Mouse (Mus musculus) hematopoietic stem cell, adult 5-6 weeks (primary cell): Measurements from ENCODE around the gene Scaf8. TPM values are rescaled to one million over a fixed set of nuclear protein-coding genes. Genes with fewer than 3 reads are reported as not detected.
"Not testable (repeated sequence)": the region's sequence is repeated elsewhere in the genome, so short reads cannot be mapped to it uniquely, and the experiment has no call there.

Source experiments
- ATAC-seq, 2 experiments: fragments of 125-278 bp in 1 of 2; replicated peaks in 1 of 2; 2 replicates each; pipeline ENCODE4 v1.8.0; 2016 to 2017; ENCODE audit warnings: inconsistent platforms in 2 of 2, mild to moderate bottlenecking in 2 of 2, moderate number of reproducible peaks in 2 of 2, low read depth in 1 of 2, moderate TSS enrichment in 1 of 2; ENCODE audit not compliant: low FRiP score in 2 of 2, poor library complexity in 2 of 2, severe bottlenecking in 2 of 2, insufficient read depth in 1 of 2, low TSS enrichment in 1 of 2
- total RNA-seq: library from RNA; stranded (forward); fragments of 172-1452, 232-1000 nt; gene quantifications from 2 replicates; pipeline ENCODE4 v1.2.3, GENCODE M21; 2017

Gene Scaf8
- total RNA-seq, 1 experiment from 2014 or later = 49.2 TPM

DNA sequence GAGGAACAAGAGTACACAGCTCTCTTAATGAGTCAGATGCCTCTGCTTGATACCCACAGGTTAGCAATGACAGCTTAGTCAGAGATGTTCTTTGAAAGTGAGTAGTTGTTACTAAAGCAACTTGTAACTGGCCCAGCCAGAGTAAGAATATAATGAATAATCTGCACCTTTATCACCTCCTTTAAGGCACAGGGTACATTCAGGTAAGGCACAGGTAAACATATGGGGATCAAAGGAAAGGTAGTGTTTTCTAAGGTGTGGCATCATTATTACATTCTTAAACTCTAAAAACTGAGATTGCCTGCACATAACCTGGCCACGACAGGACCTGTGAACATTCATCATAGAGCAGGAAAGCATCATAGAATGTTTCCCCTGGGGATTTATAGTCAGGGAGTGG lies 9.8 kb upstream of the Scaf8 start:
- ATAC-seq = no peak

DNA sequence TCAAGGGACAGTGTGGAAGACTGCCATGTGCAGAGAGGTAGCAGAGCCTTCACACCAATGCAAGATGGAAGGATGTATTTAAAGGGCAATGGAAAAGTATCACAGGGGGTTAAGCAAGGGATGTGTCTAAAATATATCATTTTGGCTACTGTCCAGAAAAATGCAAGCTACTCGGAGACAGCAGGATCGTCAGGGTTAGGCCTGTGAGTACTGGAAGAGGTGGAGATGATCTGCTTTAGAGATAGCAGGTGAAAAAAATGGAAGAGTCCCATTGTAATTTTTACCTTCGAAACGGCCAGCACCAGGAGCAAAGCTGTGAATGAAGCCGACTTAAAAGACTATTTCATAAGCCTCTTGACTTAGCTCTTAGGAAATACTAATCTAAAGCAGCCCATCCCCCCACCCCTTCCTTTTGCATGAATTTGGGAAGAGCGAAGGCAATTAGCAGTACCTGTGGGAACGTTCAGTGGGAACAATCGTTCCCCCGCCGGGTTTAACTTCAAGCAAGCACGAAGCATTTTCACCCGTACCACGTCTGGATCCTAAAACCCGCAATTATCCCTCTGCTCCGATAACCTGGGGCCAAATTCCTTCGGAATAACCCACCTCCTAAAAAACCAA lies 925 bp upstream of the Scaf8 start:
- no peak for ATAC-seq

DNA sequence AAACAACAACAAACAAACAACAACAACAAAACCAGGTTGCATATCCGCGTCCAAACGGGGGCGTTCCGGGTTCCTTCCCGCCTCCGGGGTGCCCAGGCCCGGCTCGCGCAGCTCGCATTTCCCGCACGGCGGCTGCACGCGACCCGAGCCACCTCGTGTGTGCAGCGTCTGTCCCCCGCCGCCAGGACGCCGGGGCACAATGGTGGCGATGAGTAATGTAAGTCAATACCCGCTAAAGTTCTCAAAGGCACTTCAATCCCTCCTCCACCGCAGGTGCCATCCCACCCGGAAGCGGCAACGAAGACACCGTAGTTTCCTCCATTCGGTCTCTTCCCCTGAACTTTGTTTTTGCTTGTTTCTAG lies 433 bp upstream of the Scaf8 start:
- ATAC-seq = peak; percentile 58 to 79

DNA sequence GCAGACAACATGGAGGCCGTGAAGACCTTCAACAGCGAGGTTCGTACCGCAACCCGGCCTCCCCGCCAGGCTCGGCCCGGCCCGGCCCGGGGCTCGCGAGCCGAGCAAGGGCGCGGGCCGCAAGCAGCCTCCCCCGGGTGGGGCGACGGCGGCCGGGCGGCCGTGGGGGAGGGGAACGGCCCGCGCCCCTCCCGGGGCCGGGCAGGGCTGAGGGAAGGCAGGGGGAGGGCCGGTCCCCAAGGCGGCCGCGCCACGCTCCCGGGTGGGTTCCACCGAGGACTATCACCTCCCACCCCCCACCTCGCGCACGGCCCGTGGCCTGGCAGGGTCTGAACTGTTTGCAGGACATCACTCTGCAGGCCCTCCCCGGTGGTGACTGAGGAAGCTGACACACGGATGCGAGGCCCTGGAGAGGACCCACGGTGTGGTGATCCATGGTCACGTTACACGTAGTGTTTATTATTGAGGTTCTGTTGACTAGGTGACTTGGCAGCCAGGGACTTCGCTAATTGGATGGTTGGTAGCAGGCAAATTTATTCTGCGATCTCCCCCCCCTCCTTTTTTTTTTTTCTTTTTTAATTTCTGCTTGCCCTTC lies 705 bp downstream of the Scaf8 start:
- ATAC-seq = peak; percentile 54 to 76

DNA sequence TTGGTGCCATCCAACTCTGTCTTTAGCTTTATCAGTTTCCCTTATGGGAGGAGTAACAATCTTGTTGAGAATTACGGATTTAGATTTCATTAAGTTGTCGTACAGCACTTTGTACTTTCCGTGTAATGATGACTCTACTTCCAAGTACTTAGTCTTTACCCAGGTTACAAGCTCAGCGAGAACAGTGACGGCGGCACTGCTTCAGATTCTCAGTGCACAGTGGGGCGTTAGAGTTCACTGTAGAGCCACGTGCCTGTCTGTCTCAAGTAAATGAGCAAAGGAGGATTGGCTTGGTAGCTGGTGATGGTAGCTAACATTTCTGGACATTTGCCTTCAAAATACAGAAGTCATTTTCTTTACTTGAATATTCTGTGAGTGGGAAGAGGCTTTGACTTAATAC lies 6.2 kb downstream of the Scaf8 start:
- not testable (repeated sequence) for ATAC-seq

DNA sequence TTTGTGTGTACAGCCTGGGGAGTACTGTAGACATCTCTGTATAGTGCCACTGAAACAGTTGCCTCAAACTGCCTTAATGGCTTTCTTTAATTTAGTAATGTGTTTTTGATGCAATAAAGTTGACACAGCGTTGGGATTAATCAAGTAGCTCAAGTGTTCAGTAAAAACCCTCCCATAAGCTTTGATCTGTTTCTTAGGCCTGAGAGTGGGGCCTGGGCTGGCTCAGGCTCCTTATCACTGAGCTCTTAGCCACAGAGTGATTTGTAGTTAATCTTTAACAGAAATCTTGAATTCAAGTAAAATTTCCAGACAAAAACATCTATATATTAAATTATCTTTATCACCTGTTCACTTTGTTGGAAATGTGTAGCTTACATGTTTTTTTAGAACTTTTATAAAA lies 8.8 kb downstream of the Scaf8 start:
- not testable (repeated sequence) for ATAC-seq

DNA sequence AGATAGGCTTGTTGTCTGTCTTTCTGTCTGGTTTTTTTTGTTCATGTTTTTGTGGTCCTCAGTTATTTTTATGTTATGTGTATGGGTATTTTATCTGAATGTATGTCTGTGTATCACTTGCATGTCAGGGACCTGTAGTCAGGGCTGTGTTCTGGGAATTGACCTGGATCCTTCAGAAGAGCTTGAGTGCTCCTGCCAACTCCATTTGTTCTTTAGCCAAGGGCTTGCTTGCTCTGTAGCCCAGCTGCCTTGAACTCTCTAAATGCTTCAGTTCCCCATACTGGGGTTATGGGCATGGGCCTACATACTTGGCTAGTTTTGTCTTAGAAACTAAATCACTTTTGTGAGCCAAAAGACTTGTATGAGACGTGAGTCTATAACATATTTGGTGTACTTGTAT lies 13.9 kb downstream of the Scaf8 start:
- no peak for ATAC-seq

DNA sequence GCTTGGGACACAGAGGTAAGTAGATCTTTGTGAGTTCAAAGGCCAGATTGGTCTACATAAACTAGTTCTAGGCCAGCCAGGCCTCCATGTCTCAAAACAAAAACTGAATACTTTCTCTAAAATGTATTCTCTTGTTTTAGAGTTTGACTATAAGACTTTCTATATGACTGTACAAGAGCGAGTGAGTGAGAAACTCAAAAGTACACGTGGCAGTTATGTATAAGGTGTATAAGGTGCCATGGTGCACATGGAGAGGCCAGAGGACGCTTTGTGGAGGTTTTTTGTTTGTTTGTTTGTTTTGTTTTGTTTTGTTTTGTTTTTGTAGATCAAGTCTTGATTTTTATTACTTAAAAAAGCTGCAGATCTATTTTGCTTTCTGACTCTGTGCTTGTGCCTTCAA lies 15.0 kb downstream of the Scaf8 start:
- ATAC-seq = no peak

DNA sequence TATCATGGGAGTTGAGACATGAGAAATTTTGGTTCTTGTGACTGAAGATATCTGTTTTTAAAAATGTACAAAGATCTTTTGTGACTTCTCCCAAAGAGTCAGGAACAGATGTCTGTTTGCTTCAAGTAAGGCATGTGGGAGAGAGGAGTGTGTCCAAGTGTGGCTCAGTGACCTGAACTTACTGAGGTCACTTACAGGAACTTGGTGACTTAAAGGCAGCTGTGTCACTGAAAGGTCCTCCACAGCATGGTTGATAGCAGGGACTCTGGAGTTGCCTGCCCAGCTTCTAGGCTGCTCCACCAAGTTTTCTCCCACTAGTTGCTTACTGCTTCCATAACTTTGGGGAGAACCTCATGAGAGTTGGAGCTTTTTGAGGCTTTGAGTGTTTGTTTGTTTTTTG lies 20.6 kb downstream of the Scaf8 start:
- ATAC-seq = no peak

DNA sequence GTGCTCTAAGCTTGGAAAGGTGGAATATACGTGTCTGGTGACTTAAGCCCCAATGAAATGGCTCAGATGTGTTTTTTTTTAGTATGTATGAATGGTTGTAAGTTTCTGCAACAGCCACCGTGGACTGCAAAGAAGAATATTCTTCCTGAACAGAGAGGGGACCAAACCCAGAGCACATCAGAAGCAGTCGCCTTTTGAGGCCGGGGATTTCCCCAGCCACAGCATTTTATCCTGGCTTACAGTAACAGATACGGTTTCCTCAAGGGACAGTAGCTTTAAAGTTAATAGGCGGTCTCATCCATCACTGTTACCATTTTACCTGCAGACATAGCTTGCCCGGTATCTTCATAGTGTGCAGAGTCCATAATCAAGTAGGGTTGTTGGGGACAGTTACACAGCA lies 21.4 kb downstream of the Scaf8 start:
- ATAC-seq = no peak

DNA sequence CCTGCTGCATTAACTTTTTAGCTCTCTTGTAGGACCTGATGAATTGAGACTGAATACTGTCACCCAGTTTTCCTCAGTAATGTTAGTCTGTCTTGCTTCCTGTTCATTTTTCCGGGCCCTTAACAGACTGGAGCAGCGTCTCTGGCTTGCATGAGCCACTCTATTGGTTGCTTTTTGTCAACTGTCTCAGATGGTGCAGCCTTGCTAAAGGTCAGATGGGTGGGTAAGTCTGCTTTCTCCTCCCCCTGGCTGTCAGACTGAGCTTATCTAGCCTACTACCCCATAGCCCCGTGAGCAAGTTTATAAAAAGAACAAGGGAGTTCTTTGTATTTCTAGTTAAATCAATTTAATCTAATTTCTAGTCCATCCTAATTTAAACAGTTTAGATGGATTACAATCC lies 23.6 kb downstream of the Scaf8 start:
- ATAC-seq = peak in 1 of 2 experiments; percentile 36; a peak in 1 of 4 replicates

DNA sequence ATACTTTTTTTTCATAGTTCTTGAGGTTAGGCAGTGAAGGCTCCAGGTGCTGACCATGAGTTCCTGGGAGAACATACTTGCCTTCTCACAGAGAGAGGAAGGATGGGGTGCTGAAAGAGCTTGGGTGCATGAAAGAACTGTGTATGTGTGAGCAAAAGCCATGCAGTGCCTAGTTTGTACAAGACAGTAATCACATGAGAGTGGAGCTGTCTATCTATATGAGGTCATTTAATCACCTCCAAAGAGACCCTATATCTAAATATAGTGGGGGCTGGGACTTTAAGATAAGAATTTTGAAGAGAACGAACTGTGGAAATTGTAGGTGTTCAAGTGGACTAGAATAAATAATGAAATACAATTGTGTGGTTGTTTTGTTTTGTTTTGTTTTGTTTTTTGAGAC lies 25.3 kb downstream of the Scaf8 start:
- no peak for ATAC-seq

DNA sequence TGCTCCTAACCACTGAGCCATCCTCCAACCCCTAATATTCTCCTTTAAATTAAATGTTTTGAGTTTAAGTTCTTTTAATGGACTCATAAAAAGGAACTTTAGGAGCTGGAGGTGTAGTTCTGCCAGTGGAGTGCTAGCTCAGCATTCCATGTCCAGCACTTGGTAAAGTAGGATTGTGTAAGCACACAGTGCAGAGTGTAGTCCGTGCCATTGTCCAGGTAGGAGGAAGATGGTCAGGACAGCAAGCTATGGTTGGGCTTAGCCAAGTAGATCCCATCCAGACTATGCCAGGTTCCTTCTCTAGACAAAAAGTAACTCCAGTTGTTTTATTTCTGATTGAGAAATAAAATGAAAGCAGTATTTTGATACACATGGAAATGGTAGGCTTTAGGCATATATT lies 34.1 kb downstream of the Scaf8 start:
- no peak for ATAC-seq

DNA sequence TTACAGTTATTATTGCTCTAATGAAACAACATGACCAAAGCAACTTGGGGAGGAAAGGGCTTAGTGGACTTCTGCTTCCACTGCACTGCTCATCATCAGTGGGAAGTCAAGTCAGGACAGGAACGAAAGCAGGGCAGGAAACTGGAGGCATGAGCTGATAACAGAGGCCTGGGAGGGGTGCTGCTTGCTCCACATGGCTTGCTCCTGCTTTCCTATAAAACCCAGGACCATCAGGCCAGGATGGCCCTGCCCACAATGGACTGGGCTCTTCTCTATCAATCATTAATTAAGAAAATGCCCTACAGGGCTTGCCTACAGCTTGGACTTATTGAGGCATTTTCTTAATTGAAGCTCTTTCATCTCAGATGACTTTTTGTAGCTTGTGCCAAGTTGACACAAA lies 34.8 kb downstream of the Scaf8 start:
- ATAC-seq = no peak

DNA sequence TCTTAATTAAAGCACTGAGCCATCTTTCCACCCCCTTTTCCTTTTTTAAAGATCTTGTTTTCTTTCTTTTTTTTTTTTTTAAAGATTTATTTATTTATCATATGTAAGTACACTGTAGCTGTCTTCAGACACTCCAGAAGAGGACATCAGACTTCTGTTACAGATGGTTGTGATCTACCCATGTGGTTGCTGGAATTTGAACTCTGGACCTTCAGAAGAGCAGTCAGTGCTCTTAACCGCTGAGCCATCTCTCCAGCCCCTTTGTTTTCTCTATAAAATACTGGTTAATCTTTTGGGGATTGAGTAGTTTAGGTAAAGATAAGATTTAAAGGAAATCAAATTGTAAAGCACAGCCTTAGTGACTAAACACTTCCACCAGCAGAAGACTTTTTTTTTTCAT lies 35.9 kb downstream of the Scaf8 start:
- ATAC-seq = not testable (repeated sequence)

DNA sequence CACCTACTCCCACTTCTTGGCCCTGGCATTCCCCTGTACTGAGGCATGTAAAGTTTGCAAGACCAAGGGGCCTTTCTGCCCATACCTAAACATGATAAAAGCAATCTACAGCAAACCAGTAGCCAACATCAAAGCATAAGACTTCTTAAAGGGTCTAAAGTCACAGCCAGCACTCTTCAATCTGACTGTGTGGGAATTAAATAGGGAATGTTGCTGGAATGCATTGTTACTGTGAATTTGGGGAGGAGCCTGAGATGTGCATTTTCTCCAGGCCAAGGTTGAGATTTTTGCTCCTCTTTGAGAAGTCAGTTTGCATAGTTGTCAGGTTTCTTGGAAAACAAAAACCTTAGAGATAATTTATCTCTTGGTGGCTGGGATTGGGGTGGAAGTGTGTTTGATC lies 36.4 kb downstream of the Scaf8 start:
- ATAC-seq = no peak

DNA sequence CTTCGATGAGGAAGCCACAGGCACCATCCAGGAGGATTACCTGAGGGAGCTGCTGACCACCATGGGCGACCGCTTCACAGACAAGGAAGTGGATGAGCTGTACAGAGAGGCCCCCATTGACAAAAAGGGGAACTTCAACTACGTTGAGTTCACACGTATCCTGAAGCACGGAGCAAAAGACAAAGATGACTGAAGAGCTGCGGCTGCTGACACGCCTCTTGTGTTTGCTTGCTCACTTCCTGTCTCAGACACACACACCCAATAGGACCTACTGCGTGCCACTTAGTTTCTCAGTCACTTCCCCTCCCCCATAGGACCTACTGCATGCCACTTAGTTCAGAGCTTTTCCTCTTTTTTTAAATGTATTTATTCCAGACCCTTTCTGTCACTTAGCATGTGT lies 41.4 kb downstream of the Scaf8 start:
- ATAC-seq = peak; percentile 98 to 99

DNA sequence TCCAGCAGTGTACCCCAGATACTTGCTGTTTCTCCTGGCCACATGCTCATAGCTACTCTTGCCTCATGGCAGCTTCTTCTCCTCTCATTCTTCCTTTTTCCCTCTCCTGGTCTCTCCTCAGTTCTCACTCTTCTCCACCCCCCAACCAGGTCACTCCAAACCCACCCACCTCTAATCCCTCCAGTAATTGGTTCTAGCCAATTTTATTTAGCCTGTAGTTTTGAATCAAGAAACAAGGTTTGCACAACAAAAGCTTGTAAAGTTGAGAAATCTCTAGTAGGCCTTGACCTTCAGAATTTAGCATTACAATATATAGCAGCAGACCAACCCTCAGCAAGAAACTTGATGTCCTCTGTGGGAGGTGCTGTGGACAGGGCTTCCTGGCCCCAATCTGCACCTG lies 42.2 kb downstream of the Scaf8 start:
- no peak for ATAC-seq

DNA sequence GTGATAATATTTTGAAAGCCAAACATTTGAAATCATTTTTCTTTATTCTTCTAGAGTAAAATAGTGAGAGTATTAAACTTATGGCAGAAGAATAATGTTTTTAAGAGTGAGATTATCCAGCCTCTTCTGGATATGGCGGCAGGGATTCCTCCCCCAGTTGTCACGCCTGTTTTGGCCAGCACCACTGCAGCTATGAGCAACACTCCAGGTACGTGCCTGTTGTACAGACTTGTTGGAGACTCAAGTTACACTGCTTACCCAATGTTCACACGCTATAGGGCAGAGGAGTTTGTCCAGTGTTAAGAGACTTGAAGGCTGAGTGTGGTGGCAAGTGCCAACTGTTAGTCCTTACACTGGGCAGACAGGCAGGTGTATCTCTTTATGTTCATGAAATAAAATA lies 48.1 kb downstream of the Scaf8 start:
- ATAC-seq = no peak
